Mouse (Mus musculus): ENCODE measurements around the gene Tubb2a.
"Not testable (repeated sequence)": the region's sequence is repeated elsewhere in the genome, so short reads cannot be mapped to it uniquely, and the experiment has no call there.

The Tubb2a gene

GRCm38 (mm10) chr13:34089358-34089757, 11.6 kb upstream of the Tubb2a start:
- no peak for DNase-seq (ENCODE audit: low read depth)

GRCm38 (mm10) chr13:34088871-34089288, 11.1 kb upstream of the Tubb2a start:
- DNase-seq (ENCODE audit: low read depth): no peak

DNA sequence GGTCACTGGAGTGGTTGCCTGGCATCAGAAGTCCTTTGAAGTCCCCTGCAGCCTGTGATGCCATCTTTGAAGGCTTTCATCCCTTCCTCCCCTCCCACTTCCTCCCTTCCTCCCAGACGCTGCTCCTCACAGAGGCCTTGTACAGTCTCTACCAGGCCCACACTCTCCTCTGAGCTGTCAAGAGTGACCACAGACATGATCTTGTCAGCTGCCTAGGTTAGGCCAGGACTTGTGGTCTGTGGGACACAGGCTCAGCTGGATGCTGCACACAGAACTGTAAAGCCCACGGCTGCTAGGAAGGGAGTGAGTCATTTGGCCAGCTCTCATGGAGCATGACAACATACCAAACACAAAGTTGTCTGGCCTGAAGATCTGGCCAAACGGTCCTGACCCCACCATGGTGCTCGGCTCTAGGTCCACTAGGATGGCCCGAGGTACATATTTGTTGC, 10.4 kb upstream of the Tubb2a start:
- DNase-seq (ENCODE audit: low read depth): not testable (repeated sequence)

- DNase-seq (ENCODE audit: low read depth): no peak
Measured at GRCm38 (mm10) chr13:34087052-34087812, 9.4 kb upstream of the Tubb2a start.

DNA sequence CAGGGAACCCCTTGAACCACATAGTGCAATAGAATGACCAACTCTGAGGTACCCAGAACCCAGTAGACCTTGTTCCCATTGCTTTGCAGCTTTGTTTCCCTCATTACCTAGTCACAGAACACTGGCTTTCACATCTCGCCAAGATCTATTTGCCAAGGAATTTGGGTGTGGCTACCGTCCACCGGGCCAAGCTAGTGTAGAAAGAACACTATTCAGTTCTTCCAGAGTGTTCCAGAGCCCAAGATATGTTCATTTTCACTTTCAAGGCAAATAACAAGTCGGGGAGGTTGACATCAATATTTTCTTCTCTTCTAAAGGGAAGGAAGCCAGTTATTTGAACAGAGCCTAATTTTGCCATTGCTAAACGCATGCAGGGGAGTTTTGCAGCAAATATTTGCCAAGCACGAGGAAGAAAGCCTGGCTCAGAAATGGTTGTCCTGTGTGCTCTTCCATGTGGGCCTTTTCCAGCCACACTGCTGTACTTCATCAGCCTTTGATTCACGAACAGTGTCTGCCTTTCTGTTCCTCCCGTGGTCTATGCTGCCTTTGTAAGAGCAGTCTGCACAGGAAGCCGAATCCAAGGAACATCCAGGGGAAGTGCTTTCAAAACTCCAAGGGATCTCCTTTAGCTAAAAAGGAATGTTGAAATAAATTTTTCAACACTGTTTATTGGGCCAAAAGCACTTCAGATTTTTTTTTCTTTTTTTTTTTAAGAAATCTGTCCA, 6.4 kb upstream of the Tubb2a start:
- no peak for DNase-seq (ENCODE audit: low read depth)

DNA sequence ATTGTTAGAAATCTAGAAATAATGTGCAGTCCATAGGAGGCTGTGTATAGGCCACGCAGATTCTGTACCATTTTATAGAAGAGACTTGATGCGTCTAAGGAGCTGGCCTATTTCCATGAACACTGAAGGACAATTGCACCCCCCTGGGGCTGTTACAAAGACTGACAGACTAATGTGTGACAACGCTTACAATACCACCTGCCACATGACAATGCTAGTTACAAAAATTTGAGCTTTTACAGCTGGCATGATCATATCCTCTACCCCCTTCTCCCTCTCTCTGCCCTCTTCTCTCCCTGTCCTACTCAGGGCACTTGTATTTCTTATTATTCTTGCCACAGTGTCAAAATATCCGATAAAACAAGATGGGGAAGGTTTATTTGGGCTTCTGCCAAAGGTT, 4.1 kb upstream of the Tubb2a start:
- no peak for DNase-seq (ENCODE audit: low read depth)

DNA sequence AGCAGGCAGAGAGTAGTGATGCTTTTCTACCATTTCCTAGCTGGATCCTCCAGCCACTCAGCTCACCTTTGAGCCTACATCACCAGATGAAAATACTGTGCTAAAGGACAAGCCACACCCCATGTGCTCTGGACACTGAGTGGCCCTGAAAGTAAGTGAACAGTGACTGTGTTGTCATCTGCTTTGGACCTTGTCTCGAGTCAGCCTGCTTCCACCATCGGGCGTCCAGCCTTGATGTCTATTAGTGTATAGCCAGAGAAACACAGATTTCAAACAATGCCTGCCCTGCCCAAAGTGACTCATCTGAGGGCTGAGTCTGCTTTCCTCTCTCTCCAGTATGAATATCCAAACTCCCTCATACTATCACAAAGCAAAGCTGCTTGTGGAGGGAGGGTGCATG, 2.0 kb upstream of the Tubb2a start:
- DNase-seq (ENCODE audit: low read depth): no peak

GRCm38 (mm10) chr13:34078500-34079280, 883 bp upstream of the Tubb2a start:
- no peak for DNase-seq (ENCODE audit: low read depth)

DNA sequence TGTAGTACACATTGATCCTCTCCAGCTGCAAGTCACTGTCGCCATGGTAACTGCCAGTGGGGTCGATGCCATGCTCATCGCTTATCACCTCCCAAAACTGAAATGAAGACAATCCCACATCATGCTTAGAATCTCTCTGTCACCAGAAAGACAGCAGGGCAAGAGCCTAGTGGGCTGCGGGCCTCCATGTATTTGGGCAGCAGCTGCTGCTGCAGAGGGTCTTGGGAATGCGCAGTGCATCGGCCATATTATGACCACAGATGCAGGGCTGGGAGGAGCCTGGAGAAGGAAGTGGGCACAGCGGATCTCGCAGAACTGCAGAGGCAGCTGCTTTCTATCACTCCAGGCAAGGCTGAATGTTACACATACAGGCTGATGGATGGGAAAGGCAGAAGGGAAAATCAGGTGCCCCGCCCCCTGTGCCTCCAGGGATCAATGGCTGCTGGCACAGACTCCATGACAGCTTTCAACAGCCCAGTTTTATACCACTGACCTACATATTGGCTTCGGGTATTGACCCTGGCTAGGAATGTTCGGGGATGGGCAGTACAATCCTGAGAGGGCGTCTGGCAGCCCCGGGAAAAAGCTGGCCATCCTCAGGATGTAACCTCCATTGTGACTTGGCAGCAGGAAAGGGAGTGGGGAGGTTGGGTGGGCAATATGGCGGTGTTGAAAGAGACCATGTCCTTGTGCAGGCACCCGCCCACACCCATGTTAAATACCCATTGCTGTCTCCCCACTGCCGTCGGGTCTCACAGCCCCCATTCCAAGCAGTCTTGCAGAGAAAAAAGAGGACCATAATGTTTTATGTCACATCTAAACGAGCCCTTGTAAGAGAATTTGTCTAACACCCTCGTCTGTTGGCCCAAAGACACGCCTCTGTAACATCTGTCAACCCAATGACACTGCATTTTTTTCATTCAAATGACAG, 981 bp downstream of the Tubb2a start:
- DNase-seq (ENCODE audit: low read depth): no peak

- DNase-seq (ENCODE audit: low read depth): not testable (repeated sequence)
Measured at GRCm38 (mm10) chr13:34075893-34076292, 1.9 kb downstream of the Tubb2a start.

DNA sequence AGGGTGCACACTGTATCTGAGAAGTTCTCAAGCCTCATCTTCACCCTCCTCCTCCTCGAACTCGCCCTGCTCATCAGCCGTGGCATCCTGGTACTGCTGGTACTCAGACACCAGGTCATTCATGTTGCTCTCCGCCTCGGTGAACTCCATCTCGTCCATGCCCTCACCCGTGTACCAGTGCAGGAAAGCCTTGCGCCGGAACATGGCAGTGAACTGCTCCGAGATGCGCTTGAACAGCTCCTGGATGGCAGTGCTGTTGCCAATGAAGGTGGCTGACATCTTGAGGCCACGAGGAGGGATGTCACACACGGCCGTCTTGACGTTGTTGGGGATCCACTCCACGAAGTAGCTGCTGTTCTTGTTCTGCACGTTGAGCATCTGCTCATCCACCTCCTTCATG, 3.4 kb downstream of the Tubb2a start:
- not testable (repeated sequence) for DNase-seq (ENCODE audit: low read depth)

- DNase-seq (ENCODE audit: low read depth): no peak
Measured at GRCm38 (mm10) chr13:34072847-34073246, 5.0 kb downstream of the Tubb2a start.

DNA sequence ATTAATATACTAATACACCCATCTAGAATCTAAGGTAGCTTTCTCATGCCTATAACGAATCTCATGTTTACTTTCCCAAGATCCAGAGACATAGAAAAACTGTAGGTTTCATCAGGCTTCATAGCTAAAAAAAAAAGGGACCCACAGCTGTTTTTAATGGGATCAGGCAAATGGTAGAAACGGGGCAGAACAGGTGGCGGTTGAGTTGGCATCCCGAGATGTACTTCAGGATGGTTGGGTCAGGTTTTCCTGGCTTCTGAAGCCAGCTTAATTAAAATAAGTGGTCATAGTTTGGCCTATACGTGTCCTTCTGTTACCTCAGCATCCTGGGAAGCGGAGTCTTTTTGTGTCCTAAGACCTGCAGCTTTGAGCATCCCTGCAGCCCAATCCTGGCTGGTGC, 6.0 kb downstream of the Tubb2a start:
- no peak for DNase-seq (ENCODE audit: low read depth)

DNA sequence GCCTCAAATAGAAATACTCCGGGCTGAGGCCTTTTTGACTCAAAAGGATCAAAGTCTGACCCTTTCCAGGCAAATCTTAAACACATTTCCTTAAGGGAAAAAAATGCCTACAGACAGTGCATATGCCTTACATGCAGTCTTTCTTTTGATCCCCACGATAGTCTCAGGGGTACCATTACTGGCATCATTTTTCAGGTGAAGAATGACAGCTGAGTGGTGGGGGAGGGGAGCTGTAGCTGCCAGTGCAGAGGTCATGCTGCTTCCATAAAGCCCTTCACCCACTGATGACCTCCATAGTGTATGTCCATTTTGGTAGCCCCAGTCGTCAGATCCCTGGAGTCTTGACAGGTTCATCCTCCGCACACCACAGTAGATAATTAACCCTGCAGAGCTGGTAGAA, 7.5 kb downstream of the Tubb2a start:
- DNase-seq (ENCODE audit: low read depth): no peak

DNA sequence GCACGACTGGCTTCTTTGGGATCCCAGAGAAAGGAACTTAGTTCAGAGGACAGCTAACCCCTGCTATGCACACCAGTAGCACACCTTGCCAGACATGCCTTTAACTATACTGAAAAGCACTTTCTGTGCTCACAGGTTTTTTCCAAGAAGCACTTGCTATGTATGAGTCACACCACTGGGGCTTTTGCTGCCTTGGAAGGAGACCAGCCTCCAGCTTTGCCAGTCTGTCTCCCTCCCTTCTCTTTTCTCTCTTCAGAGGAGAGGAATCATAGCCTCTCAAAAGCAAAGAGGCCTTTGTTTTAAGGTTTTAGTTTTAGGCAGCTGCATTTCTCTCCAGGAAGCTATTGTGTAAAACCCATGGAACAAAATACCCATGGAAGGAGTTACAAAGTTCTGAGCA, 11.5 kb downstream of the Tubb2a start:
- DNase-seq (ENCODE audit: low read depth): no peak

DNA sequence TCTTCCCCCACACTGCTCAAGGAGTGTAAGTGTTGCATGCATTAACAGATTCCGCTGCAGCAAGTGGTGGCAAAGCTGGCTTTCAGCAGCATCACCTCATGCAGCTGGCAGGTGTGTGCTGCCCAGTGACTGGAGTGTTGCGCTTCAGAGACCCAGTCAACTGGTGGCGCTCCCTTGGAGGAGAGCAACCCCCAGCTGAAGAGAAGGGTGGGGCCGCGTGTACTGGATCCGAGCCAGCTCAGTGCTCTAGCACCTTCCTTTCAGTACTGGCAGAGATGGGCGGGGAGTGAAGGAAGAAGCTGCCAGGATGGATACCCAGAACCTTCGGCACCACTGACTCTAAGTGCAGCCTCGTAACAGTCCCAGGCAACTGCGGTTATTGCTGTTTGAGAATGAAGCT, 15.3 kb downstream of the Tubb2a start:
- DNase-seq (ENCODE audit: low read depth): no peak

DNA sequence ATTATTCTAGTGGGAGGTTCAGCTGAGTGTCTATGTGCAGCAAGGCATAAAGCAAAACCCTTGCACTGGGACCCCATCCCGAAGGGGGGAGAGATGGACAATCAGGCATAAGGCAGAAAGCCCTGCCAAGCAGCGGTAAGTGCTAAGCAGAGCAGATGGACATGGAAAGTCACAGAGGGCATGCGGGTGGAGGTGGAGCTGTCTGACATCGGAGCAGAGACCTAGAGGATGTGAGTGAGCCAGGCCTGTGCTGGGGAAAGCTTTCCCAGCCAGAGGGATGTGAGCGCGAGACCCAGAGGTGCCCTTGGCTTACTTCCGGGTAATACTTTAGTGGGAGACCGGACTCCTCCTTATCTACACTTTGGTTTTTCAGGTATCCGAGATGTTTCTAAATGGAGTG, 17.7 kb downstream of the Tubb2a start:
- DNase-seq (ENCODE audit: low read depth): no peak

DNA sequence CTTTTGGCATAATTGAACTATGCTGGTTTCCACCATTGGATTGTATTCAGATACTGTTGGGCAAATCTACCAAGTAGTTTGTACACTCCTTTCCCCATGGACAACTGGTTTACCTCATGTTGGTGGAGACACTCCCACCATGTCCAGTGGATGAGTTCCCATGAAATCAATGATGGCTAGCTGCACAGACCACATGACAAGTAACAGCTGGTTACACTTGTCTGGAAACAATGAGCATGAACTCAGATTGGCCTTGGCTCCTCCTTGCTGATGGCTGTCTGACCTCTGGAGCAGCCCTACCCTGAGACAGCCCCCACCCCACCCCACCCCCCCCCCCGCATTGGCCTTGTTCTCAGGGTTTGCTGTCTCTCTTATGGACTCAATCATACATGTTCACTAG, 20.6 kb downstream of the Tubb2a start:
- DNase-seq (ENCODE audit: low read depth): no peak

DNA sequence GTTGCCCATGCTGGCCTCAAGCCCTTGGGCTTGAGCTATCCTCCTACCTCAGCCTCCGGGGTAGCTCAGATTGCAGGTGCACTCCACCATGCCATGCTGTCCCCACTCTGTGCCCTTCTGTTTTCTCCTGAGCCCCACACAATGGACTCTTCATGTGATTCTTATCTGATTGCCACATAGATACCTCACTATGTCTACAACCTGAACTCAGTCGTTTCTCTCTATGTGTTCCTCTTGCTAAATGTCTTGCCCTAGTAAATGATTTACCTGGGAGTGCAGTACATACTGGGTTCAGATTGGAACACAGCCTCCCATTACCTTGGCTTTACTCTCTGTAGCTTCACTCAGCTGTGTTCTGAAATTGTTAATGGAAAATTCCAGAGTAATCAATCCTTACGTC, 22.8 kb downstream of the Tubb2a start:
- DNase-seq (ENCODE audit: low read depth): no peak

- DNase-seq (ENCODE audit: low read depth): no peak
Measured at GRCm38 (mm10) chr13:34054391-34054790, 23.4 kb downstream of the Tubb2a start.

DNA sequence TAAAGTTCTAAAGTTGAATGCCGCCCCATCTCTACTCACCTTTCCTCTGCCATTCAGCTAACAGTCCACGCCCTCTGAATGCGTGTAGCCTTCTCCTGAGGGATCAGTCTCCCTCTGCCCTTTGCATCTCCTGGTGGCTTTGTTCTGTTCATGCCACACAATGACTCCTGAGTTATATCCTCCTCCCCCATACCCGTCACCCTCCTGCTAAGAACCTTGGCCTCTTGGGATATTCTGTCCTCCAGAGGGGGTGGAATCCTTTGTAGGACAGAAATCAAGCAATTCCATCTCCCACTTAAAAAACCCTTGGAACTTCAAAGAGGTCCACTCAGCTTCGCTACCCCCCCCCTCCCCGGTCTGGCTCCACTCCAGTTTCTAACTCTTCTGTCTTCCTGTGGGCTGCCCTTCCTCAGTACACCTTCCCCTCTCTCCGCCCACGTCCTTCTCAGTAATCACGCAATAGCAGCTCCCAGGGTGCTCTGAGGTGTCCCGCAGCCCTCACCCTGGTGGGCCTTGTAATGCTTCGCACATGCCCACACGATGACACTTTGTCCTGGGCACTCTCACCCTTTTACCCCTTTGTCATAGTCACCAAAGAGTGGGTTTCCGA, 24.0 kb downstream of the Tubb2a start:
- DNase-seq (ENCODE audit: low read depth): no peak
